Comparison of ENCODE assay signal across 13 mouse cellular contexts in genomic region chr11:109851996-109852395, GRCm38 (mm10). TPM values are rescaled to one million over a fixed set of nuclear protein-coding genes. Genes with fewer than 3 reads are reported as not detected.
A peak's percentile ranks its signal among the peaks of the same experiment; 100 is the strongest.
DNase-seq lines count a peak whose midpoint lies in the region.
"Had no signal": no experiment of that assay in that cellular context is flagged by ENCODE, and none has a peak within 500 bp of the region (broad histone marks: within the 10 kb centered on the region; RNA-seq: fewer than 3 reads in every experiment).

No protein-coding gene starts in this region.

- peak; percentile 17 to 19 for DNase-seq in cerebellum, postnatal 36 days
- DNase-seq in cerebellum, adult 9-10 months, result no peak
- DNase-seq in left cerebral cortex, postnatal 4 days, result peak; percentile 45
- no peak for DNase-seq in left cerebral cortex, adult 11 months (ENCODE audit: low spot score)
- DNase-seq in adrenal gland, adult (ENCODE audit: inconsistent age in 2 of 2, low spot score in 1 of 2), result peak; percentile 92 to 93
- DNase-seq in kidney, adult 9 months, result peak; percentile 25
- DNase-seq in thymus, postnatal 36 days, result no peak
- DNase-seq in spleen, postnatal 4 days (ENCODE audit: low spot score in 2 of 2), result no peak
- DNase-seq: B cell, adult 2 months; forebrain, postnatal 0 days; liver had no signal

- intact Hi-C loops in left cerebral cortex, postnatal 4 days (cut with DNase I), result no loop called here

RNA-seq across cellular contexts. Expression of gene 1700012B07Rik, which starts 24.1 kb away (rescaled TPM):
- not detected for total RNA-seq in left cerebral cortex, postnatal 4 days (2021)
- total RNA-seq: forebrain, postnatal 0 days; granulocyte monocyte progenitor cell, adult 5-6 weeks; layer of hippocampus, postnatal 25 days had no signal

Comparison
In these comparisons a context has a peak if more than half of its experiments do, and no peak if none do; other contexts are left out.
1. DNase-seq: peak in cerebellum, postnatal 36 days (2 of 2), left cerebral cortex, postnatal 4 days (single experiment), adrenal gland, adult (2 of 2) and kidney, adult 9 months (single experiment); none in cerebellum, adult 9-10 months (single experiment), left cerebral cortex, adult 11 months (single experiment), thymus, postnatal 36 days (0 of 2) and spleen, postnatal 4 days (0 of 2).